Mouse (Mus musculus): ENCODE results near the gene Gmfg. TPM values are rescaled to one million over a fixed set of nuclear protein-coding genes. Genes with fewer than 3 reads are reported as not detected.
A peak's percentile ranks its signal among the peaks of the same experiment; 100 is the strongest.

The Gmfg gene
- polyA plus RNA-seq (2015; fragmentation: Nextera tagmentation; extraction: Ambion mirVana): 1.7 and 2.2 TPM in 2 replicates

- peak within 1 kb of the TSS; percentile 72 for H3K9ac ChIP-seq (replicated peaks; ENCODE audit: low read depth, low read length)
- peak within 1 kb of the TSS; percentile 91 for H3K4me3 ChIP-seq (replicated peaks; ENCODE audit: low read length)
- H3K36me3 ChIP-seq (ENCODE audit: control insufficient read depth, insufficient read depth): peaks cover 3% of the 10 kb centered on the region; the same call in 1 of the 2 replicates
- H3K4me1 ChIP-seq (replicated peaks; ENCODE audit: control insufficient read depth, insufficient read depth, low read length): peaks cover 38% of the 10 kb centered on the region
- no peaks in the 10 kb centered on the region for H3K9me3 ChIP-seq (ENCODE audit: control insufficient read depth, low read length)
- H3K27me3 ChIP-seq (replicated peaks; ENCODE audit: control insufficient read depth, insufficient read depth, low read length): no peaks in the 10 kb centered on the region
- WGBS: 2% methylated on average over 16 of the region's 16 CpGs
- peak within 1 kb of the TSS; percentile 76 for H3K27ac ChIP-seq (ENCODE audit: low read length)
- ATAC-seq: peak; percentile 18
- H3K4me2 ChIP-seq (ENCODE audit: low read length): peak within 1 kb of the TSS; percentile 64
Observed at GRCm38 (mm10) chr7:28436932-28437570, at the start of gene Gmfg. Gmfg (plus strand) TSS chr7:28437447.

- WGBS: 94% methylated on average over 3 of the region's 3 CpGs
- Histone ChIP-seq H3K4me1 (replicated peaks; ENCODE audit: control insufficient read depth, insufficient read depth, low read length) (peaks cover 17% of the 10 kb centered on the region), H3K9me3 (ENCODE audit: control insufficient read depth, low read length) (no peaks in the 10 kb centered on the region), H3K9ac (replicated peaks; ENCODE audit: low read depth, low read length) (no peak overlapping the region), H3K27ac (ENCODE audit: low read length) (no peak overlapping the region), H3K4me2 (ENCODE audit: low read length) (no peak overlapping the region), H3K36me3 (ENCODE audit: control insufficient read depth, insufficient read depth) (peaks cover 18% of the 10 kb centered on the region), H3K27me3 (replicated peaks; ENCODE audit: control insufficient read depth, insufficient read depth, low read length) (no peaks in the 10 kb centered on the region), H3K4me3 (replicated peaks; ENCODE audit: low read length) (no peak overlapping the region)
- ATAC-seq: no peak
Observed at GRCm38 (mm10) chr7:28390331-28390730, 46.9 kb upstream of the Gmfg start.

GRCm38 (mm10) chr7:28392429-28393271, 44.6 kb upstream of the Gmfg start, which contains the start of the genes Med29 and Paf1:
Med29 (minus strand) TSS chr7:28392708.
Paf1 (plus strand) TSS chr7:28392951.
- Histone ChIP-seq H3K4me3 (replicated peaks; ENCODE audit: low read length) (peak within 1 kb of the TSS; percentile 87), H3K9me3 (ENCODE audit: control insufficient read depth, low read length) (no peaks in the 10 kb centered on the region), H3K36me3 (ENCODE audit: control insufficient read depth, insufficient read depth) (peaks cover 18% of the 10 kb centered on the region), H3K4me2 (ENCODE audit: low read length) (peak within 1 kb of the TSS; percentile 91), H3K27me3 (replicated peaks; ENCODE audit: control insufficient read depth, insufficient read depth, low read length) (no peaks in the 10 kb centered on the region), H3K4me1 (replicated peaks; ENCODE audit: control insufficient read depth, insufficient read depth, low read length) (peaks cover 17% of the 10 kb centered on the region), H3K27ac (ENCODE audit: low read length) (peak within 1 kb of the TSS; percentile 42), H3K9ac (replicated peaks; ENCODE audit: low read depth, low read length) (peak within 1 kb of the TSS; percentile 78)
- ATAC-seq: peak; percentile 98
- under 1% methylated on average over 58 of the region's 58 CpGs for WGBS

DNA sequence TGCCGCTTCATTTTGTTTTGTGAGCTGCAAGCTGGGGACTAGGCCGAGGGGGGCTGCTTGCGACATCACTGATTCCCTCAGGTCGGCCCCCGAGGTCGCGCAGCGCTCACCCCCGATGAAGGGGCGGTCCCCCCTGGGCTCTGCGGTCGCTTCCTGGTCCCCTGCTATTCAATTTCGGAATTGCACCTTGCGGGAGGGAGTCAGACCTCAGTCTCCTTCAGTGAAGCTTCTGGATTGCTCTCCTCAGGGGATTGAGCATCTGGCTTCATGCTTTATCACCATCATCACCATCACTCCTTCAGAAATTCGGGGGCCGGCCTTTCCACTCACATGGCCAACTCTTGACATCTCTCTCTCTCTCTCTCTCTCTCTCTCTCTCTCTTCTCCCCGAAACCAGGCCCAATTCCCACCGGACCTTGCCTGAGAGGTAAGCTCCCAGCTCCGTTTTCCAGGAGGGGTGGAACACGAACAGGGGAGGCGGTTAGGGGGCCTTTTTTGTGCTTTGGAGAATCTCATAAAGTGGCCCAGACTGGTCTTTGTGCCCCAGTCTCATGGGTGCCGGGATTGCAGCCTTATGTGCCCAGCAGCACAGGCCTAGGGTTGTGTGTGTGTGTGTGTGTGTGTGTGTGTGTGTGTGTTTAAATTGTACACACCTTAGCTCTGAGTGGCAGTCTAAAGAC, 43.8 kb upstream of the Gmfg start:
- Histone ChIP-seq H3K9ac (replicated peaks; ENCODE audit: low read depth, low read length) (peak overlapping the region; percentile 78), H3K4me1 (replicated peaks; ENCODE audit: control insufficient read depth, insufficient read depth, low read length) (peaks cover 17% of the 10 kb centered on the region), H3K4me2 (ENCODE audit: low read length) (peak overlapping the region; percentile 91), H3K36me3 (ENCODE audit: control insufficient read depth, insufficient read depth) (peaks cover 19% of the 10 kb centered on the region; the same call in 1 of the 2 replicates), H3K27ac (ENCODE audit: low read length) (peak overlapping the region; percentile 39), H3K4me3 (replicated peaks; ENCODE audit: low read length) (peak overlapping the region; percentile 87), H3K27me3 (replicated peaks; ENCODE audit: control insufficient read depth, insufficient read depth, low read length) (no peaks in the 10 kb centered on the region), H3K9me3 (ENCODE audit: control insufficient read depth, low read length) (no peaks in the 10 kb centered on the region)
- 7% methylated on average over 22 of the region's 22 CpGs for WGBS
- ATAC-seq: no peak

GRCm38 (mm10) chr7:28395425-28395824, 41.8 kb upstream of the Gmfg start:
- Histone ChIP-seq H3K4me3 (replicated peaks; ENCODE audit: low read length) (no peak overlapping the region), H3K4me1 (replicated peaks; ENCODE audit: control insufficient read depth, insufficient read depth, low read length) (peaks cover 17% of the 10 kb centered on the region), H3K36me3 (ENCODE audit: control insufficient read depth, insufficient read depth) (peaks cover 23% of the 10 kb centered on the region), H3K27me3 (replicated peaks; ENCODE audit: control insufficient read depth, insufficient read depth, low read length) (no peaks in the 10 kb centered on the region), H3K27ac (ENCODE audit: low read length) (no peak overlapping the region), H3K9me3 (ENCODE audit: control insufficient read depth, low read length) (no peaks in the 10 kb centered on the region), H3K4me2 (ENCODE audit: low read length) (no peak overlapping the region), H3K9ac (replicated peaks; ENCODE audit: low read depth, low read length) (no peak overlapping the region)
- ATAC-seq: no peak
- 97% methylated on average over 4 of the region's 4 CpGs for WGBS

DNA sequence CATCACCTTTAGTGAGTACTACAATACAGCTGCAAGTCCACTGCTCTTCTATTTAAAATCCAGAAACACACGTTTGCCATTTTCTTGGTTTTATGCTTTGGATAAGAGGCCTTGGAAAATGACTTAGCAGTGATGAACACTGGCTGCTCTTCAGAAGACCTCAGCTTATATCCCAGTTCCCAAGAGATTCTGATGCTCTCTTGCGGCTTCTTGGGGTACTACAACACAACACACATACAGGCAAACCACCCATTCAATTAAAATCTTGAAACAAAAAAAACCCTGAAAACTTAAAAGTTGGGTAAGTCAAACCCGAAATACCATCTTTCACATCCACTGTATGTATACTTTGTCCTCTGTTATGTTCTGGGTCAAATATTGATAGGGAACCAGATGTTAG, 39.2 kb upstream of the Gmfg start:
- H3K36me3 ChIP-seq (ENCODE audit: control insufficient read depth, insufficient read depth): peaks cover 35% of the 10 kb centered on the region
- no peak overlapping the region for H3K4me2 ChIP-seq (ENCODE audit: low read length)
- no peak overlapping the region for H3K4me3 ChIP-seq (replicated peaks; ENCODE audit: low read length)
- H3K27ac ChIP-seq (ENCODE audit: low read length): no peak overlapping the region
- no peaks in the 10 kb centered on the region for H3K9me3 ChIP-seq (ENCODE audit: control insufficient read depth, low read length)
- H3K4me1 ChIP-seq (replicated peaks; ENCODE audit: control insufficient read depth, insufficient read depth, low read length): peaks cover 9% of the 10 kb centered on the region
- no peaks in the 10 kb centered on the region for H3K27me3 ChIP-seq (replicated peaks; ENCODE audit: control insufficient read depth, insufficient read depth, low read length)
- no peak overlapping the region for H3K9ac ChIP-seq (replicated peaks; ENCODE audit: low read depth, low read length)
- no peak for ATAC-seq
- 60% methylated on average over 3 of the region's 3 CpGs for WGBS

GRCm38 (mm10) chr7:28398696-28399340, 38.4 kb upstream of the Gmfg start:
- 85% methylated on average over 10 of the region's 10 CpGs for WGBS
- no peaks in the 10 kb centered on the region for H3K27me3 ChIP-seq (replicated peaks; ENCODE audit: control insufficient read depth, insufficient read depth, low read length)
- no peak for ATAC-seq

DNA sequence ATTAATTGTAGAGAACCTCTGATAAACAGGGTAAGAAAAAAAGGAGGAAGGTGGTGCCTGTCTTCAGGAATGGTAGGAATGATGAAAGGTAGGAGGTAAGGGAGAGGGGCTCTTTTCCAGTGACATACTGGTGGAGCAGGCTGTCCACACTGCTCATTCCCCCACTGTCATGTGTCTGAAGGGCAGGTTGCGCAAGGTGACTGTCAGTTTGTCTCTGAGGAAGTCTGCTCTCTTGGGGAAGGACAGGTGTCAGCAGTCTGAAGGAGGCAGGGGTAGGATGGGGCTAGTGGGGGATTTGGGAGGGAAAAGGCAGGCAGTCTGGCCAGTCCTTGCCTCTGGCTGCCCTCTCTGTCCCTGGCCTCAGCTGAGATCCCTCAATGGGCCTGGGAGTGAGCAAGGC, 36.2 kb upstream of the Gmfg start:
- no peak for ATAC-seq
- peaks cover 57% of the 10 kb centered on the region for H3K36me3 ChIP-seq (ENCODE audit: control insufficient read depth, insufficient read depth)
- H3K27me3 ChIP-seq (replicated peaks; ENCODE audit: control insufficient read depth, insufficient read depth, low read length): no peaks in the 10 kb centered on the region
- no peak overlapping the region for H3K4me2 ChIP-seq (ENCODE audit: low read length)
- H3K27ac ChIP-seq (ENCODE audit: low read length): no peak overlapping the region
- no peaks in the 10 kb centered on the region for H3K4me1 ChIP-seq (replicated peaks; ENCODE audit: control insufficient read depth, insufficient read depth, low read length)
- WGBS: 100% methylated on average over 1 of the region's 1 CpGs
- H3K9me3 ChIP-seq (ENCODE audit: control insufficient read depth, low read length): no peaks in the 10 kb centered on the region
- H3K9ac ChIP-seq (replicated peaks; ENCODE audit: low read depth, low read length): no peak overlapping the region
- H3K4me3 ChIP-seq (replicated peaks; ENCODE audit: low read length): no peak overlapping the region

More at GRCm38 (mm10) chr7:28398696-28399340, 38.4 kb upstream of the Gmfg start:
- H3K9ac ChIP-seq (replicated peaks; ENCODE audit: low read depth, low read length): no peak overlapping the region
- H3K27ac ChIP-seq (ENCODE audit: low read length): no peak overlapping the region
- H3K4me3 ChIP-seq (replicated peaks; ENCODE audit: low read length): no peak overlapping the region
- H3K9me3 ChIP-seq (ENCODE audit: control insufficient read depth, low read length): no peaks in the 10 kb centered on the region
- peaks cover 2% of the 10 kb centered on the region for H3K4me1 ChIP-seq (replicated peaks; ENCODE audit: control insufficient read depth, insufficient read depth, low read length)
- H3K36me3 ChIP-seq (ENCODE audit: control insufficient read depth, insufficient read depth): peaks cover 41% of the 10 kb centered on the region
- H3K4me2 ChIP-seq (ENCODE audit: low read length): no peak overlapping the region

Measured in forebrain, embryonic 16.5 days (tissue).